Mouse (Mus musculus) thymus, postnatal 25 days (tissue): ENCODE results near the gene Mtap.
A peak's percentile ranks its signal among the peaks of the same experiment; 100 is the strongest.

ENCODE experiments used
- DNase-seq: peaks from one replicate; pipeline ENCODE4 v3.0.0; 2022

The Mtap gene

GRCm38 (mm10) chr4:89136906-89137541, at the start of gene Mtap:
Gene Mtap (plus strand): TSS chr4:89137122.
- DNase-seq = peak; percentile 83

GRCm38 (mm10) chr4:89089110-89089509, 47.8 kb upstream of the Mtap start:
- no peak for DNase-seq

GRCm38 (mm10) chr4:89090217-89090616, 46.7 kb upstream of the Mtap start:
- no peak for DNase-seq

- peak; percentile 6 for DNase-seq
Measured at GRCm38 (mm10) chr4:89092153-89092552, 44.8 kb upstream of the Mtap start.

- no peak for DNase-seq
Measured at GRCm38 (mm10) chr4:89094773-89095172, 42.1 kb upstream of the Mtap start.

GRCm38 (mm10) chr4:89098261-89098660, 38.7 kb upstream of the Mtap start:
- no peak for DNase-seq

GRCm38 (mm10) chr4:89101276-89101675, 35.6 kb upstream of the Mtap start:
- no peak for DNase-seq

- DNase-seq = no peak
Measured at GRCm38 (mm10) chr4:89102283-89102682, 34.6 kb upstream of the Mtap start.

- DNase-seq = no peak
Measured at GRCm38 (mm10) chr4:89105486-89105885, 31.4 kb upstream of the Mtap start.

GRCm38 (mm10) chr4:89106505-89106904, 30.4 kb upstream of the Mtap start:
- no peak for DNase-seq

GRCm38 (mm10) chr4:89112168-89112710, 24.7 kb upstream of the Mtap start:
- DNase-seq = no peak

GRCm38 (mm10) chr4:89112782-89113181, 24.1 kb upstream of the Mtap start:
- DNase-seq = no peak

GRCm38 (mm10) chr4:89116006-89116405, 20.9 kb upstream of the Mtap start:
- no peak for DNase-seq

GRCm38 (mm10) chr4:89119900-89120299, 17.0 kb upstream of the Mtap start:
- DNase-seq = no peak

GRCm38 (mm10) chr4:89120353-89120752, 16.6 kb upstream of the Mtap start:
- no peak for DNase-seq

- no peak for DNase-seq
Measured at GRCm38 (mm10) chr4:89123446-89124243, 13.3 kb upstream of the Mtap start.

- DNase-seq = no peak
Measured at GRCm38 (mm10) chr4:89127674-89128073, 9.2 kb upstream of the Mtap start.

- DNase-seq = peak; percentile 36
Measured at GRCm38 (mm10) chr4:89128080-89128936, 8.6 kb upstream of the Mtap start.

GRCm38 (mm10) chr4:89128937-89129277, 8.0 kb upstream of the Mtap start:
- DNase-seq = no peak

- peak; percentile 74 for DNase-seq
Measured at GRCm38 (mm10) chr4:89129311-89129913, 7.5 kb upstream of the Mtap start.

- DNase-seq = no peak
Measured at GRCm38 (mm10) chr4:89131795-89132194, 5.1 kb upstream of the Mtap start.

GRCm38 (mm10) chr4:89136356-89136755, 566 bp upstream of the Mtap start:
- no peak for DNase-seq
